Mouse (Mus musculus): ENCODE results near the gene Gm11444.

DNA sequence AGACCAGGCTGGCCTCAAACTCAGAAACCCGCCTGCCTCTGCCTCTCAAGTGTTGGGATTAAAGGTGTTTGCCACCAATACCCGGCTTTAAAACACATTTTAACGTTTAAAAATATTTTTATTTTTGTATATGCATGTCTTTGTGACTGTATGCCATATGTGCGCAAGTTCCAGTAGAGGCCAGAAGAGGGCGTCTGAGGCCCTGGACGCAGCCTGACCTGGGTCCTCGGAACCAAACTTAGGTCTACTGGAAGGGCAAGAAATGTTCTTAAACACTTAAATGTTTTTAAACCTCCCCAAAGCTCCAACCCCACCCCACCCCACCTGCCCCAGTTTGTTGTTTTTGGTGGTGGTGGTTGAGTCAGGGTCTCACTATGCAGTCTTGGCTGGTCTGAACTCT is 14.2 kb upstream of the Gm11444 start:
- TF ChIP-seq CTCF (IDR thresholded peaks at IDR 0.05; ENCODE audit: low read depth, low read length) (peak; percentile 48), POLR2A (IDR thresholded peaks at IDR 0.05; ENCODE audit: extremely low read depth, insufficient read depth, low read length) (no peak)

Data from liver, adult 2 months (tissue).